Mouse (Mus musculus) cerebellum, postnatal 10 days (tissue): Measurements from ENCODE around the gene Tcfl5.

Experiments used
- DNase-seq, 2 experiments: peaks; one replicate each; pipeline ENCODE4 v3.0.0; 2021; ENCODE audit warnings: mixed read lengths in 2 of 2

Gene Tcfl5

GRCm38 (mm10) chr2:180598157-180598705 lies 44.3 kb downstream of the Tcfl5 start:
- peak; percentile 74 to 78 for DNase-seq

- DNase-seq = no peak
Measured at GRCm38 (mm10) chr2:180597490-180597889, 45.0 kb downstream of the Tcfl5 start, which contains the start of gene Col9a3. Gene Col9a3, plus strand, starts transcription at chr2:180597790.

- peak; percentile 92 to 93 for DNase-seq
Measured at GRCm38 (mm10) chr2:180589123-180589831, 53.2 kb downstream of the Tcfl5 start, which contains the start of gene Ogfr. Gene Ogfr, plus strand, starts transcription at chr2:180589245.

- no peak for DNase-seq
Measured at GRCm38 (mm10) chr2:180588736-180589122, 53.8 kb downstream of the Tcfl5 start.

- no peak for DNase-seq
Measured at GRCm38 (mm10) chr2:180583154-180583507, 59.4 kb downstream of the Tcfl5 start.

- DNase-seq = peak; percentile 99 to 100
Measured at GRCm38 (mm10) chr2:180582481-180583153, 59.9 kb downstream of the Tcfl5 start.

GRCm38 (mm10) chr2:180581002-180581401 lies 61.5 kb downstream of the Tcfl5 start, which contains the start of gene Mrgbp:
Gene Mrgbp, plus strand, starts transcription at chr2:180581304.
- DNase-seq = peak; percentile 38

- peak; percentile 89 to 93 for DNase-seq
Measured at GRCm38 (mm10) chr2:180578686-180579085, 63.8 kb downstream of the Tcfl5 start.

GRCm38 (mm10) chr2:180576482-180576881 lies 66.0 kb downstream of the Tcfl5 start:
- DNase-seq = no peak
